Mouse (Mus musculus): ENCODE measurements around the gene Fam71a. TPM values are rescaled to one million over a fixed set of nuclear protein-coding genes. Genes with fewer than 3 reads are reported as not detected.

Gene Fam71a
- polyA plus RNA-seq, 1 experiment from 2014 or later, result not detected

DNA sequence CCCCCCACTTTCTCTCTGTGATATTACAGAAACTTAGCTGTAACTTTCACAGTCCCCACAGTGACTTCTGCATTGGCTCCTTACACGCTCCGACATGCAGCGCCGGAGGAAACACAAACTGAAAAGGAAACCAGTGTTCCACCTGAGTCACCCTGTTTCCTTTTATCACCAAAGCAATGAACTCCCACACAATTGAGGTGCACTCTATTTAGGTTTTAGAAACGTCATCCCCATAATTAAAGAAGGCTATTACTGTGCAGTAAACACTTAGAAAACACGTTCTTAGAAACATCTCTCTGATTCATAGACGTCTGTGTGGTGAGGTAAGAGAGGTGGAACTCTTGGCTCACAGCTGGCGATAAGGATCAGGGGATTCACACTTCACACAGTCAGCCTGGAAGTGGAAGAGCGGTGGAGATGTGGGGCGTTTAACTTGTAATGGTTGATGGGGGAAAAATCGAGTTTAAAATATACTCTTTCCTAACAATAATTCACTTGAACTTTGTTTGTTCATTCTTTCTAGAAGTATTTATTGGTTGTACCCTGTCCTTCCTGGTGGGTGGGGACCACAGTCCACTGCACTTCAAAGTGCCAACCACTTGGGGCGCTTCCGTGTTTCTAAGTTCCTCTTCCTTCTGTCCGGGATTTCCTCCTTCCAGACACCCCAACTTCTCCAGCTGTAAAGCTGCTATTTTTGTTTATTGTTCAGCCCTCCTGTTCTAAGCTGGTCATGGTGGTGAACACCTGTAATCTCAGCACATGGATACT is 29.2 kb upstream of the Fam71a start:
- Histone ChIP-seq H3K4me3 (ENCODE audit: low read length) (peak overlapping the region; percentile 9), H3K9me3 (ENCODE audit: control insufficient read depth, low read length) (no peaks in the 10 kb centered on the region), H3K27me3 (replicated peaks; ENCODE audit: control insufficient read depth, insufficient read depth, low read length) (peaks cover 5% of the 10 kb centered on the region; the same call in 1 of the 2 replicates), H3K4me2 (ENCODE audit: low read depth, low read length) (peak overlapping the region; percentile 34), H3K27ac (ENCODE audit: low read length) (peak overlapping the region; percentile 44), H3K9ac (ENCODE audit: low read depth, low read length) (no peak overlapping the region), H3K4me1 (ENCODE audit: control insufficient read depth, insufficient read depth, low read length) (peaks cover 11% of the 10 kb centered on the region; the same call in 1 of the 2 replicates), H3K36me3 (ENCODE audit: control insufficient read depth, insufficient read depth, low read length) (no peaks in the 10 kb centered on the region)
- ATAC-seq, result peak; percentile 77
- WGBS, result 28% methylated on average over 14 of the region's 14 CpGs

DNA sequence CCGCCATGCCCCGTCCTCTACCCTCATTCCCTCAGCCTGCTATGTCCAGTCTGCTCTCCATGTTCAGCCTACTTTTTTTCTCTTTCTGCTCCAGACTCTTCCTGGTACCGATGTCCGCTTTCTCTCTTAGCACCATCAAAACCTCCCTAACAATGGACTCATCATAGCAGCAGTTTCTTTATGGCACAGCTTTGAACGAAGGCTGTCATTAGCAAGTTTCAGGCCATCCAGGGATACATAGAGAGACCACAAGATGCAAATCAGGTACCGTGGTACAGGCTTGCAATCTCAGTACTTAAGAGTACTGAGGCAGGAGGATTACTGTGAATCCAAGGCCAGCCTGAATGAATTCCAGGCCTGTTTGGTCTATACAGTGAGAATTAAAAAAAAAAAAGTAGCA is 28.1 kb upstream of the Fam71a start:
- H3K9ac ChIP-seq (ENCODE audit: low read depth, low read length), result no peak overlapping the region
- H3K36me3 ChIP-seq (ENCODE audit: control insufficient read depth, insufficient read depth, low read length), result no peaks in the 10 kb centered on the region
- H3K27me3 ChIP-seq (replicated peaks; ENCODE audit: control insufficient read depth, insufficient read depth, low read length), result peaks cover 13% of the 10 kb centered on the region
- H3K4me3 ChIP-seq (ENCODE audit: low read length), result no peak overlapping the region
- no peaks in the 10 kb centered on the region for H3K9me3 ChIP-seq (ENCODE audit: control insufficient read depth, low read length)
- peaks cover 11% of the 10 kb centered on the region; the same call in 1 of the 2 replicates for H3K4me1 ChIP-seq (ENCODE audit: control insufficient read depth, insufficient read depth, low read length)
- WGBS, result 87% methylated on average over 6 of the region's 6 CpGs
- no peak for ATAC-seq
- no peak overlapping the region for H3K27ac ChIP-seq (ENCODE audit: low read length)
- H3K4me2 ChIP-seq (ENCODE audit: low read depth, low read length), result no peak overlapping the region

DNA sequence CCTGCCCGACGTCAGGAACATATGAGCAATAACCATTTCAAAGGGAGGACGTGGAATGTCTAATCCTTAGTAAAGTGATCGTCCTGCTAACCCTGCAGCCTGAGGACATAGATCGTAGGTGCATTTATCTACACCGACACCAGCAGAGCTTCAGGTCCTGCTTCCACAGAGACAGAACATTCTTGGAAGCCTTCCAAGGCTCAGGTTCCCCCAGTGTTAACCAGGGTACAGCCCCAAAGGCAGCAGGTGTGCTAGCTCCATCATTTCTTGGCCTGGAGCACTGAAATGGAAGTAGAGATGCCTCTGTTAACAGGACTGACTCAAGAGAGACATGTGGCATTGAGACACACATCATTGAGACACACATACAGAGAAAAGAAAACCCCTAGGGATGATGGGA is 27.6 kb upstream of the Fam71a start:
- H3K9me3 ChIP-seq (ENCODE audit: control insufficient read depth, low read length), result no peaks in the 10 kb centered on the region
- no peaks in the 10 kb centered on the region for H3K36me3 ChIP-seq (ENCODE audit: control insufficient read depth, insufficient read depth, low read length)
- peaks cover 11% of the 10 kb centered on the region; the same call in 1 of the 2 replicates for H3K4me1 ChIP-seq (ENCODE audit: control insufficient read depth, insufficient read depth, low read length)
- H3K4me2 ChIP-seq (ENCODE audit: low read depth, low read length), result no peak overlapping the region
- peaks cover 18% of the 10 kb centered on the region for H3K27me3 ChIP-seq (replicated peaks; ENCODE audit: control insufficient read depth, insufficient read depth, low read length)
- no peak overlapping the region for H3K4me3 ChIP-seq (ENCODE audit: low read length)
- no peak for ATAC-seq
- no peak overlapping the region for H3K9ac ChIP-seq (ENCODE audit: low read depth, low read length)
- no peak overlapping the region for H3K27ac ChIP-seq (ENCODE audit: low read length)
- 56% methylated on average over 6 of the region's 6 CpGs for WGBS

DNA sequence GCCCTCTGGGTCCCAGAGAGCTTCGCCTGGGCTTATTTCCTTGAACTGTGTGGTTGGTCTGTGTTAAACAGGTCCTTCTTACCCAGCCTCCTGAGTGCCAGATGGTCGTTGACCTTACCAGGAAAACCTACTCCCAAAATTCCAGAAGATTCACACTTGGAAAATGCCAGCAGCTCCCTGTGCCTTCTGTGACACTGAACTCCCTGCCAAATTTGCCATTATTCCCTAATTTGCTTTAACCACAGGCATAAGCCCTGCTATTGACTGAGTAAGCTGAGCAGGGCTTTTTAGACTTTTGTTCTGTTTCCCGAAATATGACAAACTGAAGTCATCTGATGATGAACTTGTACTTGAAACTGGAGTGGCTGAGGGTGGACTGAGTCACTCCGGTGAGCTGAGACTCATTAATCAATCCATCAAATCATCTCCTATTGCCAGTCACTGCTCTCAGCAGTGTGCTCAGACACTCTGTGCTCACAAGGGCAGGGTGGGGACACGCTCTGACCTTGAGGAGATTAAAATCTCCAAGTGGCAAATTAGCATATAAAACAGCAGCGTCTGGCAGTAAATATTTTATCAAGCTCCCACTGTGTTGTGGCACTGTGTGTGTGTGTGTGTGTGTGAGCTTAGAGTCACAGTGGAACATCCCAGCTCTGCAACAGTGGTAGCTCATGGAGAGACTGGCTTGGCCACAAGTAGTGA is 25.2 kb upstream of the Fam71a start:
- 46% methylated on average over 6 of the region's 6 CpGs for WGBS
- no peak overlapping the region for H3K4me3 ChIP-seq (ENCODE audit: low read length)

DNA sequence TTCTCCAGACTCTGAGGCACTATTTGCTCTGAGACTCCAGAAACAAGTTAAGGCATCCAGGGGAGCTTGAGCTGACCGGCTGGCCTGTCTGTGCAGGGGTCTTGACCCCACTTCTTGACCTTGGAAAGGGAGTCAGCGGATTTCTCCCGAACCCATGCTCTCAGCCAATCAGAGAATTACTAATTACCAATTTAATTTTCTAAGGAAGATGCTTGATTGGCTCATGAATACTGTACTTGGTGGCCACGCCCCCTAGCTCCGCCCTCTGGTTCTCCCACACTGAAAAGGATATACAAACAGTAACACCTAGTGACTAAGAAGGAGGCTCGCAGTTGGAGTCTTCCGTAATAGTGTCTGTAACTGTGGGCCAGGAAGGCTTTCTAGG is 21.8 kb upstream of the Fam71a start:
- no peak overlapping the region for H3K4me3 ChIP-seq (ENCODE audit: low read length)
- H3K27me3 ChIP-seq (replicated peaks; ENCODE audit: control insufficient read depth, insufficient read depth, low read length), result peaks cover 35% of the 10 kb centered on the region
- no peak overlapping the region; the same call in 1 of the 2 replicates for H3K9ac ChIP-seq (ENCODE audit: low read depth, low read length)
- H3K27ac ChIP-seq (ENCODE audit: low read length), result no peak overlapping the region
- no peaks in the 10 kb centered on the region for H3K36me3 ChIP-seq (ENCODE audit: control insufficient read depth, insufficient read depth, low read length)
- no peaks in the 10 kb centered on the region for H3K9me3 ChIP-seq (ENCODE audit: control insufficient read depth, low read length)
- H3K4me1 ChIP-seq (ENCODE audit: control insufficient read depth, insufficient read depth, low read length), result peaks cover 32% of the 10 kb centered on the region
- H3K4me2 ChIP-seq (ENCODE audit: low read depth, low read length), result peak overlapping the region; percentile 26; the same call in 1 of the 2 replicates
- no peak for ATAC-seq
- 10% methylated on average over 7 of the region's 7 CpGs for WGBS

More for the DNA sequence above, 25.2 kb upstream of the Fam71a start:
- Histone ChIP-seq H3K4me2 (ENCODE audit: low read depth, low read length) (no peak overlapping the region), H3K36me3 (ENCODE audit: control insufficient read depth, insufficient read depth, low read length) (no peaks in the 10 kb centered on the region), H3K9me3 (ENCODE audit: control insufficient read depth, low read length) (no peaks in the 10 kb centered on the region), H3K27me3 (replicated peaks; ENCODE audit: control insufficient read depth, insufficient read depth, low read length) (peaks cover 31% of the 10 kb centered on the region), H3K9ac (ENCODE audit: low read depth, low read length) (no peak overlapping the region), H3K27ac (ENCODE audit: low read length) (no peak overlapping the region), H3K4me1 (ENCODE audit: control insufficient read depth, insufficient read depth, low read length) (peaks cover 25% of the 10 kb centered on the region)
- ATAC-seq, result no peak

DNA sequence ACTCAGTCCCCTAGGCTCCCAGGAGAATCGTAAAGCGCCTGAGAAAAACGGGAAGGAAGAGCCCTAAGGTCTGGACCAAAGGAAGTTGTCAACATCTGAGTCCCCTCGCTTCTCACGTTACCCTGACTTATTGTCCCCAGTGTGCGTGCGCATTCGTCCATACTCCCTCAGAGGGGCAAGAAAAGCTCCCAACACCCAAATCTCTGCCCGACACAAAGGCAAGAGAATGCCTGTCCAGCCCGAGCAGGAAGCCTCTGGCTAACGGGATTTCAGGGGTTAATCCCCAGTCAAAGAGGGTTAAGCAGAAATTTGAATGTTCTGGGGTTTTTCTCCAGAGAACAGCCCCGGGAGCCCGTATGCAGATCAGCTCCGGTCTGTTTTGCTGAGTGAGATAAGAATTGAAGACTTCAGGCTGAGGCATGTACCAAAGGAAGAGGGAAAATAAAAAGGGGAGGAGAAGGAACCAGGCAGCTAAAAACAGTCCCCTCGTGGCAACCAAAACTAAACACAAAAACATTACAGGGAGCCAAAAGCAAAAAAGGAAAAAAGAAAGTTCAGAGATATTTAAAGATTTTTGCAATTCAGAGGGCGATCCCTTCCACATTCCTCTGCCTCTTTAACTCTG is 21.3 kb upstream of the Fam71a start:
- Histone ChIP-seq H3K9ac (ENCODE audit: low read depth, low read length) (peak overlapping the region; percentile 60), H3K4me2 (ENCODE audit: low read depth, low read length) (peak overlapping the region; percentile 81), H3K36me3 (ENCODE audit: control insufficient read depth, insufficient read depth, low read length) (no peaks in the 10 kb centered on the region), H3K4me3 (ENCODE audit: low read length) (peak overlapping the region; percentile 57), H3K9me3 (ENCODE audit: control insufficient read depth, low read length) (no peaks in the 10 kb centered on the region), H3K4me1 (ENCODE audit: control insufficient read depth, insufficient read depth, low read length) (peaks cover 37% of the 10 kb centered on the region), H3K27ac (ENCODE audit: low read length) (no peak overlapping the region), H3K27me3 (replicated peaks; ENCODE audit: control insufficient read depth, insufficient read depth, low read length) (peaks cover 35% of the 10 kb centered on the region)
- no peak for ATAC-seq
- under 1% methylated on average over 16 of the region's 16 CpGs for WGBS

DNA sequence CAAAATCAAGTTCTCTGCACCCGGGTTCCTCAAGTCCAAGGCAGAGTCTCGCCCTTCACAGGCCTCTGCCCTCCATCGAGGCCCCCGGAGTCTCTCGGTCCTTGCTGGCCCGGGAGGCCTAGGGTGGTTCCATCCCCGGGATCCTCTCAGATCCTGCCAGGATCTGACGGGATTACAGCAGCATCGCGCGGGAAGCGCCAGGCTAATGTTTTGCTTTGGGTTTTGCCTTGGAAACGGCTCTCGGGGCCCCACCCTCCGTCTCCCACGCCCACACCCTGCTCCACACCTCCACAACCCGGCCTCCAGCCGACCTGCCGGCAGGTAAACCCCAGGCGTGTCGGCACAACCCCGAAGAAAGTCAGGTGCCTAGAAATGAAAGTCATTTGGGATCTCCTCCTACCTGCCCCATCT is 20.2 kb upstream of the Fam71a start:
- WGBS, result under 1% methylated on average over 22 of the region's 22 CpGs
- Histone ChIP-seq H3K9ac (ENCODE audit: low read depth, low read length) (peak overlapping the region; percentile 49), H3K36me3 (ENCODE audit: control insufficient read depth, insufficient read depth, low read length) (no peaks in the 10 kb centered on the region), H3K4me2 (ENCODE audit: low read depth, low read length) (peak overlapping the region; percentile 81), H3K9me3 (ENCODE audit: control insufficient read depth, low read length) (no peaks in the 10 kb centered on the region), H3K27ac (ENCODE audit: low read length) (no peak overlapping the region), H3K27me3 (replicated peaks; ENCODE audit: control insufficient read depth, insufficient read depth, low read length) (peaks cover 35% of the 10 kb centered on the region), H3K4me1 (ENCODE audit: control insufficient read depth, insufficient read depth, low read length) (peaks cover 44% of the 10 kb centered on the region), H3K4me3 (ENCODE audit: low read length) (peak overlapping the region; percentile 57)
- ATAC-seq, result 0 out of 2 replicates have a peak, but pooled peaks have one; percentile 10

DNA sequence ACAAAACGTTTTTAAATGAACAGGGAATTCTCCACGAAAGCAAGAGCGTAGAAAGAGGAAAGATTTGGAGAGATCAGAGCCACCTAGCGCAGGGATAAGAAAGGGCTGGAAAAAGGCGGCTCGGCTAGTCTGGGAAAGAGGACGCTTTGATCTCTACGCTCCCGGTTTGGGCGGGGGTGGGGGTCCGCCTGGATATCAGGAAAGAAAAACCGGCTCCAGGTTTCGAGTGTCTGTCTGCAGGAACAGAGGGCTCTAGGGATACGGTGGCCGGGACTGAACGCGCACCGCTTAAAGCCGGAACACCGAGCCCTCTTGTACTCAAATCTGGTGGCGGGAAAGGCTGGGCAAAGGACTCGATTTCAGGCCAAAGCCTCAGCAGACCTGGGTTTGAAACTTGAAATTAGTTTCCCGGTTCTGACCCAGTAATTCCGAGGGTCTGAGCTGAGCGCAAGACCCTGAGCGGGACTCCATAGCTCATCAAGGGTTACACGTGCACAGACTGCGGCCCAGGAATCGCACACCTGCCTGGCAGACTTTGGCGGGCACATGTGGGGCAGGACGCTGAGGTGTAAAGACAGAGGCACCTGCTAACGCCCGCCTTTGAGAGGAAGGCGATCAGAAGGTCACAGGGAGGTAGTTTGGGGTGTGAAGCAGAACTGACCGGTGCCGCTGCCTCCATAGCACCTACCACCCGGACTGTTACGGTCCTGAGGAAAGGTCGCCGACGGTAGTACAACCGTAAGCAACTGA is 19.6 kb upstream of the Fam71a start:
- Histone ChIP-seq H3K4me2 (ENCODE audit: low read depth, low read length) (peak overlapping the region; percentile 81), H3K36me3 (ENCODE audit: control insufficient read depth, insufficient read depth, low read length) (no peaks in the 10 kb centered on the region), H3K9ac (ENCODE audit: low read depth, low read length) (peak overlapping the region; percentile 49), H3K4me3 (ENCODE audit: low read length) (peak overlapping the region; percentile 57), H3K9me3 (ENCODE audit: control insufficient read depth, low read length) (no peaks in the 10 kb centered on the region), H3K27me3 (replicated peaks; ENCODE audit: control insufficient read depth, insufficient read depth, low read length) (peaks cover 35% of the 10 kb centered on the region), H3K4me1 (ENCODE audit: control insufficient read depth, insufficient read depth, low read length) (peaks cover 50% of the 10 kb centered on the region), H3K27ac (ENCODE audit: low read length) (no peak overlapping the region)
- 5% methylated on average over 42 of the region's 42 CpGs for WGBS
- no peak for ATAC-seq
